Mouse (Mus musculus): Measurements from ENCODE around the gene Atg16l1.

- no peak for TF ChIP-seq CTCF (conservative IDR thresholded peaks at IDR 0.05; ENCODE audit: low read length)
- TF ChIP-seq NANOG (IDR thresholded peaks at IDR 0.05; ENCODE audit: borderline replicate concordance, low read length) = no peak
These were observed 25.8 kb upstream of the Atg16l1 start for GRCm38 (mm10) chr1:87729850-87730249.

Measured in E14TG2a.4 (cell line).